Mouse (Mus musculus) forebrain, postnatal 0 days (tissue): Measurements from ENCODE around the gene Krtap29-1. TPM values are rescaled to one million over a fixed set of nuclear protein-coding genes. Genes with fewer than 3 reads are reported as not detected.
A peak's percentile ranks its signal among the peaks of the same experiment; 100 is the strongest.

ENCODE experiments used
- ATAC-seq: fragments of 200-750 bp; cut with Nextera tagmentation; 2 replicates; pipeline ENCODE4 v1.8.0; 2017; ENCODE audit warnings: mild to moderate bottlenecking, moderate library complexity
- DNase-seq: peaks from one replicate; pipeline ENCODE4 v3.0.0-alpha.2; 2015
- H3K27ac ChIP-seq: fragments of 300-500 bp; sonication (generic); 2 replicates; pipeline ENCODE4 v1.5.1; 2014; ENCODE audit warnings: low read depth, mild to moderate bottlenecking, antibody characterized with exemption, low read length, moderate library complexity, mixed read lengths
- H3K27me3 ChIP-seq: fragments of 300-500 bp; sonication (generic); 2 replicates; pipeline ENCODE4 v1.6.1; 2014; ENCODE audit warnings: mild to moderate bottlenecking, low read length, mixed read lengths; ENCODE audit not compliant: insufficient read depth
- H3K36me3 ChIP-seq: fragments of 300-500 bp; sonication (generic); 2 replicates; pipeline ENCODE4 v1.6.1; 2014; ENCODE audit warnings: mild to moderate bottlenecking, moderate library complexity; ENCODE audit not compliant: insufficient read depth
- H3K4me1 ChIP-seq: fragments of 300-500 bp; sonication (generic); 2 replicates; pipeline ENCODE4 v1.6.1; 2014; ENCODE audit warnings: antibody characterized with exemption; ENCODE audit not compliant: insufficient read depth
- H3K4me2 ChIP-seq: fragments of 300-500 bp; sonication (generic); 2 replicates; pipeline ENCODE4 v1.6.1; 2014; ENCODE audit warnings: low read depth, mild to moderate bottlenecking, moderate library complexity
- H3K4me3 ChIP-seq: fragments of 300-500 bp; sonication (generic); 2 replicates; pipeline ENCODE4 v1.5.1; 2014; ENCODE audit warnings: low read depth, low read length, mixed read lengths
- H3K9ac ChIP-seq: fragments of 300-500 bp; sonication (generic); 2 replicates; pipeline ENCODE4 v1.6.1; 2014; ENCODE audit warnings: mild to moderate bottlenecking
- H3K9me3 ChIP-seq: fragments of 300-500 bp; sonication (generic); 2 replicates; pipeline ENCODE4 v1.6.1; 2016; ENCODE audit warnings: low read length
- CTCF ChIP-seq: sonication (generic); IDR thresholded peaks from 2 replicates; pipeline ENCODE4 v1.5.1; 2016; ENCODE audit warnings: antibody characterized with exemption, control low read depth, low read depth
- WGBS: fragments of 180-500 bp; shearing (Covaris S2); extraction: QIAGEN DNeasy Blood & Tissue Kit; methylation state at CpG from one replicate; pipeline ENCODE4 v1.1.7; 2014; 5-methylcytosine and 5-hydroxymethylcytosine counted together
- polyA plus RNA-seq: library from polyadenylated mRNA; unstranded; fragments of >200 nt; fragmentation: Nextera tagmentation; extraction: Ambion mirVana; gene quantifications from 2 replicates; pipeline ENCODE4 v1.2.1, GENCODE M21; 2015
- total RNA-seq: library from RNA; depleted of rRNA; stranded (reverse); fragments of >200 nt; gene quantifications from 2 replicates; pipeline ENCODE4 v1.2.3, GENCODE M21; 2014; rRNA removed

Gene Krtap29-1
- total RNA-seq = not detected in 2 replicates
- not detected in 2 replicates for polyA plus RNA-seq

GRCm38 (mm10) chr11:99978953-99979352 is at the start of gene Krtap29-1:
Krtap29-1 (minus strand) TSS chr11:99979053.
- no peak within 1 kb of the TSS for H3K4me2 ChIP-seq
- no peak for ATAC-seq
- WGBS = 72% methylated on average over 5 of the region's 5 CpGs

GRCm38 (mm10) chr11:100021438-100021837 is 42.6 kb upstream of the Krtap29-1 start:
- H3K9ac ChIP-seq = no peak overlapping the region
- no peak overlapping the region for H3K4me2 ChIP-seq
- no peak for DNase-seq
- no peak for TF ChIP-seq CTCF
- no peaks in the 10 kb centered on the region for H3K4me1 ChIP-seq
- ATAC-seq = no peak
- no peak overlapping the region for H3K4me3 ChIP-seq
- H3K36me3 ChIP-seq = no peaks in the 10 kb centered on the region
- H3K27ac ChIP-seq = no peak overlapping the region
- no peaks in the 10 kb centered on the region for H3K27me3 ChIP-seq
- WGBS = 83% methylated on average over 5 of the region's 5 CpGs
- H3K9me3 ChIP-seq = no peaks in the 10 kb centered on the region

More at GRCm38 (mm10) chr11:99978953-99979352, at the start of gene Krtap29-1:
- H3K27me3 ChIP-seq = no peaks in the 10 kb centered on the region
- no peak within 1 kb of the TSS for H3K9ac ChIP-seq
- H3K36me3 ChIP-seq = no peaks in the 10 kb centered on the region
- no peak for DNase-seq
- TF ChIP-seq CTCF = no peak
- H3K4me3 ChIP-seq = no peak within 1 kb of the TSS
- no peak within 1 kb of the TSS for H3K27ac ChIP-seq
- H3K9me3 ChIP-seq = no peaks in the 10 kb centered on the region
- H3K4me1 ChIP-seq = no peaks in the 10 kb centered on the region

GRCm38 (mm10) chr11:100019466-100019865 is 40.6 kb upstream of the Krtap29-1 start:
- Histone ChIP-seq H3K27me3 (no peaks in the 10 kb centered on the region), H3K4me3 (no peak overlapping the region), H3K36me3 (no peaks in the 10 kb centered on the region), H3K4me1 (no peaks in the 10 kb centered on the region), H3K27ac (no peak overlapping the region), H3K9me3 (no peaks in the 10 kb centered on the region), H3K9ac (no peak overlapping the region), H3K4me2 (no peak overlapping the region)
- ATAC-seq (no peak), DNase-seq (no peak)
- WGBS = 93% methylated on average over 1 of the region's 1 CpGs
- no peak for TF ChIP-seq CTCF

GRCm38 (mm10) chr11:100016112-100016511 is 37.3 kb upstream of the Krtap29-1 start, which contains the start of gene Krt33a:
Krt33a (minus strand) TSS chr11:100016212.
- no peak for TF ChIP-seq CTCF
- WGBS = 91% methylated on average over 4 of the region's 4 CpGs
- Histone ChIP-seq H3K4me2 (no peak within 1 kb of the TSS), H3K4me1 (no peaks in the 10 kb centered on the region), H3K36me3 (no peaks in the 10 kb centered on the region), H3K27ac (no peak within 1 kb of the TSS), H3K4me3 (no peak within 1 kb of the TSS), H3K9me3 (no peaks in the 10 kb centered on the region), H3K27me3 (no peaks in the 10 kb centered on the region), H3K9ac (no peak within 1 kb of the TSS)
- no peak for ATAC-seq
- no peak for DNase-seq

GRCm38 (mm10) chr11:100013691-100014171 is 34.9 kb upstream of the Krtap29-1 start:
- no peaks in the 10 kb centered on the region for H3K27me3 ChIP-seq
- DNase-seq (no peak), ATAC-seq (no peak)
- 75% methylated on average over 4 of the region's 4 CpGs for WGBS
- no peak overlapping the region for H3K4me3 ChIP-seq
- no peak overlapping the region for H3K27ac ChIP-seq
- H3K4me2 ChIP-seq = no peak overlapping the region
- no peaks in the 10 kb centered on the region for H3K36me3 ChIP-seq
- H3K9ac ChIP-seq = no peak overlapping the region
- no peaks in the 10 kb centered on the region for H3K4me1 ChIP-seq
- TF ChIP-seq CTCF = no peak
- H3K9me3 ChIP-seq = no peaks in the 10 kb centered on the region

- Histone ChIP-seq H3K36me3 (no peaks in the 10 kb centered on the region), H3K4me3 (no peak overlapping the region), H3K4me1 (no peaks in the 10 kb centered on the region), H3K27ac (no peak overlapping the region), H3K27me3 (no peaks in the 10 kb centered on the region), H3K9ac (no peak overlapping the region), H3K9me3 (no peaks in the 10 kb centered on the region), H3K4me2 (no peak overlapping the region)
- ATAC-seq = no peak
- no peak for TF ChIP-seq CTCF
- DNase-seq = no peak
- 88% methylated on average over 5 of the region's 5 CpGs for WGBS
Observed at GRCm38 (mm10) chr11:100010682-100011081, 31.8 kb upstream of the Krtap29-1 start.

- 86% methylated on average over 5 of the region's 5 CpGs for WGBS
- Histone ChIP-seq H3K4me2 (no peak overlapping the region), H3K4me1 (no peaks in the 10 kb centered on the region), H3K27me3 (no peaks in the 10 kb centered on the region), H3K36me3 (no peaks in the 10 kb centered on the region), H3K27ac (no peak overlapping the region), H3K9me3 (no peaks in the 10 kb centered on the region), H3K4me3 (no peak overlapping the region), H3K9ac (no peak overlapping the region)
- ATAC-seq (no peak), DNase-seq (no peak)
- no peak for TF ChIP-seq CTCF
Observed at GRCm38 (mm10) chr11:100008336-100008735, 29.5 kb upstream of the Krtap29-1 start.

GRCm38 (mm10) chr11:100006624-100007023 is 27.8 kb upstream of the Krtap29-1 start:
- whole genome bisulfite sequencing = 60% methylated on average over 3 of the region's 3 CpGs
- peak; percentile 36 for TF ChIP-seq CTCF

More at GRCm38 (mm10) chr11:100006624-100007023, 27.8 kb upstream of the Krtap29-1 start:
- Histone ChIP-seq H3K4me1 (no peaks in the 10 kb centered on the region), H3K27ac (no peak overlapping the region), H3K4me3 (no peak overlapping the region), H3K36me3 (no peaks in the 10 kb centered on the region), H3K9ac (no peak overlapping the region), H3K27me3 (no peaks in the 10 kb centered on the region), H3K9me3 (no peaks in the 10 kb centered on the region), H3K4me2 (no peak overlapping the region)
- DNase-seq (no peak), ATAC-seq (no peak)
